Mouse (Mus musculus) induced T-regulatory cell, adult 2 months (primary cell): ENCODE measurements at regions not wholly inside any gene's neighbourhood (a gene's known extent, or its start where the extent isn't known, plus 50 kb on each side); places are given as distances from the start of the nearest gene placed in this dataset.
A peak's percentile ranks its signal among the peaks of the same experiment; 100 is the strongest.

Experiments used
- DNase-seq: peaks from one replicate; pipeline ENCODE4 v3.0.0-alpha.2; 2012; ENCODE audit warnings: low read depth

GRCm38 (mm10) chr16:68704569-68704968 lies 1083.9 kb upstream of the Cadm2 start:
- no peak for DNase-seq

GRCm38 (mm10) chr16:68666972-68667538 lies 1046.3 kb upstream of the Cadm2 start:
- no peak for DNase-seq

GRCm38 (mm10) chr16:68658436-68658835 lies 1037.7 kb upstream of the Cadm2 start:
- DNase-seq: no peak

DNA sequence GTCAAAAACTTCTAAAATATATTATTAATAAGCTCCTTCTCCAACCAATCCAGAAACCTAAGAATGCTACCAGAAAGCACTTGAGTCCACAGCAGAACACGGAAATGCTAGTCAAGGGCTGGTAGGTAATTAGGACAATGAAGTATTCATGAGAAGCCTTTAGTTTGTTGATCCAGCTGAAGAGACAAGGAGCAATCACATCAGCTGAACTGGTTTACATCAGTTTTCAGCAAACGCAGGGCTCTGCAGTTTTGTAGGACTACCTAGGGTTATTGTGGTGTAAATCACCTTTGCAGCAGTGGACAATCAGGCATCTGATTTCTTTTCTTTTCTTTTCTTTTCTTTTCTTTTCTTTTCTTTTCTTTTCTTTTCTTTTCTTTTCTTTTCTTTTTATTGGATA lies 1007.3 kb upstream of the Cadm2 start:
- DNase-seq: no peak

- DNase-seq: peak; percentile 1
These were observed 993.3 kb upstream of the Cadm2 start for GRCm38 (mm10) chr16:68614041-68614440.
